16 mouse cellular contexts compared by ENCODE assay signal in genomic region chrX:129766811-129767210, GRCm38 (mm10).
"Had no signal": no experiment of that assay in that cellular context is flagged by ENCODE, and none has a peak within 500 bp of the region (broad histone marks: within the 10 kb centered on the region; RNA-seq: fewer than 3 reads in every experiment).

No protein-coding gene starts in this region.

- H3K27me3 ChIP-seq: neural tube, embryonic 13.5 days; neural tube, embryonic 15.5 days; stomach, embryonic 15.5 days had no signal

- H3K4me1 ChIP-seq: neural tube, embryonic 13.5 days; neural tube, embryonic 15.5 days; stomach, embryonic 15.5 days had no signal

- H3K36me3 ChIP-seq: neural tube, embryonic 13.5 days; neural tube, embryonic 15.5 days; stomach, embryonic 15.5 days had no signal

- H3K9ac ChIP-seq: neural tube, embryonic 13.5 days; neural tube, embryonic 15.5 days; stomach, embryonic 15.5 days had no signal

- H3K9me3 ChIP-seq: neural tube, embryonic 13.5 days; neural tube, embryonic 15.5 days; stomach, embryonic 15.5 days had no signal

- DNase-seq: retina, postnatal 1 day; right cerebral cortex, adult 18-20 months; right cerebral cortex, postnatal 14 days; right cerebral cortex, postnatal 25 days; right cerebral cortex, postnatal 4 days; spleen, adult 18-20 months; thymus, adult 18-20 months; thymus, adult 2 months; thymus, postnatal 14 days; thymus, postnatal 25 days; thymus, postnatal 36 days; thymus, postnatal 4 days had no signal

- H3K27ac ChIP-seq: neural tube, embryonic 13.5 days; neural tube, embryonic 15.5 days; stomach, embryonic 15.5 days; stomach, postnatal 0 days had no signal

- H3K4me3 ChIP-seq: neural tube, embryonic 13.5 days; neural tube, embryonic 15.5 days; stomach, embryonic 15.5 days had no signal
